Mouse (Mus musculus): ENCODE results near the gene Myb. TPM values are rescaled to one million over a fixed set of nuclear protein-coding genes. Genes with fewer than 3 reads are reported as not detected.
"Not testable (repeated sequence)": the region's sequence is repeated elsewhere in the genome, so short reads cannot be mapped to it uniquely, and the experiment has no call there.

Myb gene
- polyA plus RNA-seq, 1 experiment from 2014 or later: 5.2 TPM

DNA sequence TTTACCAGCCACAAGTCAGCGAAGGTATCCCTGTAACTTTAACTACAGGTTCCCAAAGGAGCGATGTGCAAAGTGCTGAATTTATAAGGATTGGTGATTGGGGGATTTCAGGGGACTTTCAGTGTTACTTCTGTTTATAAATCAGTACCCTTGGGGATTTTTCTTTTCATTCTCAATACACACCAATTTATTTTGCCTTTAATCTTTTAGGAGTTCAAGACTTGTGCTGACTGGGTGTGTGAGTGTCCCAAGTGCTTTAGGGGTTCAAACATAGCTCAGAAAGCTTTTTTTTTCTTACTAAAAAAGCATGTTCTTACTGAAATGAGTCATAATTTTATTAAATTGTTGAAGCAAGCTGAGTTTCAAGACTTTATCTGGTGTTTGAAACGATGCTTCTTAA, 1.3 kb upstream of the Myb start:
- H3K4me1 ChIP-seq: peaks cover 26% of the 10 kb centered on the region
- peaks cover 53% of the 10 kb centered on the region for H3K27me3 ChIP-seq (ENCODE audit: low read depth, poor library complexity, severe bottlenecking)
- WGBS: 43% methylated on average over 3 of the region's 3 CpGs
- DNase-seq (ENCODE audit: low spot score): no peak
- no peak overlapping the region; the same call in 1 of the 2 replicates for H3K4me3 ChIP-seq
- no peak overlapping the region for H3K27ac ChIP-seq
- no peaks in the 10 kb centered on the region for H3K9me3 ChIP-seq (replicated peaks)
- no peaks in the 10 kb centered on the region for H3K36me3 ChIP-seq

DNA sequence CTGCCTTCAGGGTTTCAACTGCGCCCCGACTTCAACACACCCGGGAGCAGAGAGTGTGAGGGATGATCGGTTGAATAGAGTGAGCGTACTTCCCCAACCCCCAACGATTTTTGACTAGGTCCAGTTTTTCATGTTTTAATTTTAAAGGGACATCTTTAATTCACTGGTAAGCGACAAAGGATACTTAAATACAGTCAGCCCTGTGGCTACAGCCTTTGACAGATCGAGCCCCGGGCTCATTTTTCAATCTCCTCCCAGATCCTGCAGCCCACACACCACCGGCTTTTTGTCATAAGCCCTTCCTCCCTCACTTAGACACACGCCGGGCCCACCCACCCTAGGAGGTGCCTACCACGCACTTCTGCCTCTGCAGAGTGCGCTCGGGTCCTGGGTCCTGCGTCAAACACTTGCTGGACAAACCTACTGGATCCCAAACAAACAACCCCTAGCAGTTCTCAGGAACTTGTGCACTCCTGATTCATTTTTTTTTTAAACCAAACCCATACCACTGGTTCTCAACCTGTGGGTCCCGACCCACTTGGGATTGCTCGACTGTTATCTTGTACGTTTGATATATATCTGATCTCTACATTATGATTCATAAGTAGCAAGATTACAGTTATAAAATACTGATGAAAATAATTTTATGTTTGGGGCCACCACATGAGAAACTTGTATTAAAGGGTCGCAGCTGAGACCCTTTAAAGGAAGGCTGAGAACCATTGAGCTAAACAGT, 743 bp upstream of the Myb start:
- Histone ChIP-seq H3K4me3 (peak overlapping the region; percentile 82), H3K27ac (peak overlapping the region; percentile 96), H3K27me3 (ENCODE audit: low read depth, poor library complexity, severe bottlenecking) (peaks cover 53% of the 10 kb centered on the region), H3K36me3 (no peaks in the 10 kb centered on the region), H3K4me1 (peaks cover 26% of the 10 kb centered on the region), H3K9me3 (replicated peaks) (no peaks in the 10 kb centered on the region)
- WGBS: 3% methylated on average over 20 of the region's 20 CpGs
- DNase-seq (ENCODE audit: low spot score): peak; percentile 69

DNA sequence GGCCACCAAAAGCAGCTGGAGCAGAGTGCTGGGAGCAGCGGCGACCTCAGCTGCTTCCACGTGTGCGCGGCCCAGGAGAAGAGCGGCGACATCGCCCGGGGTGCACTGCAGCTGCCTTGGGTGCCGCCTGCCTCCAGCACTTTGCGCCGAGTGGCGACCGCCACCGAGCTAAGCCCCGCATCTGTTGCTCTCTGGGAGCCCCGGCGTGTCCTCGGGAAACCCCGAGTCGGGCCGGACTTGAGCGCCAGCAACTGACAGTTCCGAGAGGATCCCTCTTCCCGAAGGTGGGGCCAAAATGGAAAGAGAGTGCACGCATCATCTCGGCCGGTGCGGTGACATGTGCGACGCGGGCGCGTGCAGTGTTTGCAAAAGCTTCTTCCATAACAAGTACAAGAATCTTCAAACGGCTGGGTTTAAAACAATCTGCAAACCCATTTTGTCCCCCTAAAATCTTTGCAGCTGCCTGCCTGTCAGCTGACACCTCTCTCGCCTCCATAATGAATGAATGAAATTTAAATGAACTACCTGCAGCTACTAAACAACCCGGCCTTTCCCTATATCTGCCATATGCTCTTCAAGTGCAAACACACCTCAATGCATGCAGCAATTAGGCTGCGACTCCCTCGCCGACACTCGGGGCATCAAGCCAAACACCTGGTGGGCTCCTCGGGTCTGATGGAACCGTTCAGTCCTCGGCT, 938 bp downstream of the Myb start:
- H3K27me3 ChIP-seq (ENCODE audit: low read depth, poor library complexity, severe bottlenecking): peaks cover 53% of the 10 kb centered on the region

DNA sequence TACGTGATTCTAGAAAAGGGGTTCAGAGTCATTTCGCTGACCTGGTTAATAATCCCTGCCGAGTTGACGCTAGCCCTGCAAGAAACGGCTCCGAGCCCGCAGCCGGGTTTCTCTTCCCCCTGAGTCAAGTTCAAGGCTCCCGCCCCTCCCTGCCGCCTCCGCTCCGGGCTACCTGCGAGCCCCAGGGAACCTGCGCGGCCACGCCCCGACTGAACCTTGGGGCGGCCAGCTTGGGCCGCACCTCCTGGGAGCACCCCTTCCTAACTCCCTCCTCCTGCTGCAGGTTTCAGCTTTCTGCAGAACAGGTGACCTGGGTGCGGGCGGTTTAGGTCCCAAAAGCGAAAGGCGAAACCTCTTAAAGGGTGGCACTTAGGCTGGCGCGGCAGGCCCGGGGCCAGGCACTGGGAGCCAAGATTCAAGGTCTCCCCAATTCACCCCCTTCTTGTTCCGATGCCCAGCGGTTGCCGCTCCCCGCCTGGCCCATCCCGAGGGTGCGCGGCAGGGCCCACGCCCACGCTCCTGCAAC, 1.8 kb downstream of the Myb start:
- DNase-seq (ENCODE audit: low spot score): peak; percentile 60
- H3K27me3 ChIP-seq (ENCODE audit: low read depth, poor library complexity, severe bottlenecking): peaks cover 53% of the 10 kb centered on the region
- 0 out of 2 replicates have a peak overlapping the region, but pooled peaks have one; percentile 26 for H3K27ac ChIP-seq
- H3K9me3 ChIP-seq (replicated peaks): no peaks in the 10 kb centered on the region
- H3K4me1 ChIP-seq: peaks cover 26% of the 10 kb centered on the region
- H3K36me3 ChIP-seq: no peaks in the 10 kb centered on the region; the same call in 1 of the 2 replicates
- WGBS: 1% methylated on average over 35 of the region's 35 CpGs
- peak overlapping the region; percentile 82 for H3K4me3 ChIP-seq

More for the DNA sequence above, 938 bp downstream of the Myb start:
- Histone ChIP-seq H3K4me1 (peaks cover 26% of the 10 kb centered on the region), H3K36me3 (no peaks in the 10 kb centered on the region; the same call in 1 of the 2 replicates), H3K4me3 (peak overlapping the region; percentile 82), H3K27ac (peak overlapping the region; percentile 96), H3K9me3 (replicated peaks) (no peaks in the 10 kb centered on the region)
- peak; percentile 63 for DNase-seq (ENCODE audit: low spot score)
- under 1% methylated on average over 44 of the region's 44 CpGs for WGBS

DNA sequence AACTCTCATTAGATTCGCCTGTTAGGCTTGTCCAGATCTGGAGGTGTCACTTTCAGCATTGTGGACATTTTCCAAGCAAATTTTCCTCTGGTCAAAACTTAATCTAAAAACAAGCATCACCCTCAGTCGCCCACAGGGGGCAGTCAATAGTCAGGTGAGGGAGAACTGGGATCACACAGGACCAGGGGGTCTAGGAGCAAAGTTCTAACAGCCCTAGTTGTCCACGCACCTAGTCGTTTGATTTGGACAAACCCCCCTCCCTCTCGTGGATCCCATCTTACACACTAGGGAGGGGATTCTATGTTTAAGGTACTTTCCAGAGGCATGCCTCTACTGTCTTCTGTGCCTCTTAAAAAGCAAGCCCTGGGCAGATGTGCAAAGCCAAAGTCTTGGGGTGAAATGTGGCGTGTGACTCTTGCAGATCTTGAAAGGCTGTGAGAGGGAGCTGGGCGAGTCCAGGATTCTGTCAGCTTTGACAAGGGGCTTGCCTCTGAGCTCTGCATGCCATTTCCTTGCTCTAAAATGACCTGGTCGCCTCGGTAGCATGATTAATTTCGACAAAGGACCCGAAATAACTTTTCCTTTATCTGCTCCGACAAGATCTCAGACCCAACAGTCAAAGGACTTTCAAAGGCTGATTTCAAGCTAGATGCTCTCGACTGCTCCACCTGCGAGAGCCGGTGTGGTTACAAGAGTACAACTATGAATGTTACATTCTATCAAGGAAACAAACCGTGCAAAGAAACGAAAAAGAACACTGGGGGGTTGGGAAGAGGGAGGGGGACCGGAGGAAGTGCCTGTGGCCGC, 2.5 kb downstream of the Myb start:
- Histone ChIP-seq H3K4me3 (peak overlapping the region; percentile 82), H3K27me3 (ENCODE audit: low read depth, poor library complexity, severe bottlenecking) (peaks cover 49% of the 10 kb centered on the region), H3K4me1 (peaks cover 26% of the 10 kb centered on the region), H3K36me3 (peaks cover 6% of the 10 kb centered on the region; the same call in 1 of the 2 replicates), H3K9me3 (replicated peaks) (no peaks in the 10 kb centered on the region), H3K27ac (0 out of 2 replicates have a peak overlapping the region, but pooled peaks have one; percentile 26)
- DNase-seq (ENCODE audit: low spot score): peak; percentile 71
- 3% methylated on average over 19 of the region's 19 CpGs for WGBS

DNA sequence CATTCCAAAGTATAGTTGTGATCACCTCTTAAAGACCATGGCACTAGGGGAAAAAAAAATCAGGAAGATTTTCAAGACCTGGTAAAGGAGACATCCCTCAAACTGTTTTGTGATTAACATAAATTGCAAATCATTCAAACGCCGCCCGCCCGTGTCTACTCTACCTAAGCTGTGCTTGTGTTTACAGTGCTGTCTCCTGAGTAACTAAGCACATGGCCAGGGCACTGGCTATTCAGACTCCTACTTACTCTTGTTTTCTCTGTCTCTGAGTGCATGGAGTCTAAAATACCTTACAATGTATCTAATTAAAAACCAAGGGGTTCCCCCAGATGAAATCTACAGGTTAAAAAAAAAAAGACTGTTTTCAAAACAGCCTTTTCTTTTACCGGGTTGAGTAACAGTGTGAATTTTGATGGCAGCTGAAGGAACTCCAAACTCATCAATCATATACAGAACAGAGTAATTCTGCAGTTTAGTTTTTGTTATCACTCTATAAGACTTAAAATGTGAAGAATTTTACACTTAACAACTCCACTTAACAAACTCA, 3.8 kb downstream of the Myb start:
- H3K27ac ChIP-seq: no peak overlapping the region
- no peak for DNase-seq (ENCODE audit: low spot score)
- peaks cover 26% of the 10 kb centered on the region for H3K4me1 ChIP-seq
- H3K4me3 ChIP-seq: no peak overlapping the region
- H3K27me3 ChIP-seq (ENCODE audit: low read depth, poor library complexity, severe bottlenecking): peaks cover 37% of the 10 kb centered on the region
- 75% methylated on average over 5 of the region's 5 CpGs for WGBS
- H3K9me3 ChIP-seq (replicated peaks): no peaks in the 10 kb centered on the region
- H3K36me3 ChIP-seq: peaks cover 19% of the 10 kb centered on the region

DNA sequence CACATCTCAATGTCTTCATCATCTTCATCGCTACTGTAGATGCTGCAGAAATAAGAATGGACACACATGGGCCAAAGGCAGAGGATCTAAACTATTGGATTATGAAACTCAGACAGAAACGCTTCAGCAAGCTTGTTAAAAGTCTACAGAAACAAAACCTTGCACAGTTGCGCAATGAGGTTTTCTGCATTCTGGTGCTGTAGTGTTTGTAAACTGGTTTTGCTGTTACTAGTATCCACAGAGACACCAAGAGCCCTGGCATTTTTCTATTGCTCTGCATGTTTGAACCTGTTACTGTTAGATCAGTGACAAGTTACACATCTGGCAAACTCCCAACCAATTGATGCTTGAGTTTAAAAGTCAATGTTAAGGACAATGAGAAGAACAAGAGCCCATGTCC, 4.4 kb downstream of the Myb start:
- peaks cover 24% of the 10 kb centered on the region for H3K4me1 ChIP-seq

DNA sequence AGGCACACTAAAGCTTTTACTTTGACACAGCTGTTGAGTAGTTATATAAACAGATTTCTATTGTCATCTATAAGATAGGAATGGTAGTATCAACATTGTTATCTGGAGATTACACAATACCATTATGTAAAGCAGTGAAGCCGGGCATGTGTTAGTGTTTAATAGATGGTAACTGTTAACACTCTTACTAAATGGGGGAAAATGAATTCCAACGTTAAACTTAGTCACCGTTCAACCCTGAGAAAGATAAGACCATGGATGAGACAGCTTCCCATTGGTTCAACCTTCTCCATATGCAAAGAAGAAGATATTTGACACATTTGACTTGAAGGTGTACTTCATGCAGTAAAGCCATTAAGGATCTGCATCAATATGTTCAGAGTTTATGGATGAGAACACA, 5.9 kb downstream of the Myb start:
- Histone ChIP-seq H3K4me3 (no peak overlapping the region), H3K36me3 (peaks cover 35% of the 10 kb centered on the region), H3K27me3 (ENCODE audit: low read depth, poor library complexity, severe bottlenecking) (peaks cover 26% of the 10 kb centered on the region), H3K4me1 (peaks cover 17% of the 10 kb centered on the region), H3K9me3 (replicated peaks) (no peaks in the 10 kb centered on the region), H3K27ac (no peak overlapping the region)
- DNase-seq (ENCODE audit: low spot score): no peak
- 91% methylated on average over 3 of the region's 3 CpGs for WGBS

More for the DNA sequence above, 4.4 kb downstream of the Myb start:
- Histone ChIP-seq H3K36me3 (peaks cover 22% of the 10 kb centered on the region), H3K4me3 (no peak overlapping the region), H3K27ac (no peak overlapping the region), H3K9me3 (replicated peaks) (no peaks in the 10 kb centered on the region), H3K27me3 (ENCODE audit: low read depth, poor library complexity, severe bottlenecking) (peaks cover 33% of the 10 kb centered on the region)
- 92% methylated on average over 3 of the region's 3 CpGs for WGBS
- no peak for DNase-seq (ENCODE audit: low spot score)

DNA sequence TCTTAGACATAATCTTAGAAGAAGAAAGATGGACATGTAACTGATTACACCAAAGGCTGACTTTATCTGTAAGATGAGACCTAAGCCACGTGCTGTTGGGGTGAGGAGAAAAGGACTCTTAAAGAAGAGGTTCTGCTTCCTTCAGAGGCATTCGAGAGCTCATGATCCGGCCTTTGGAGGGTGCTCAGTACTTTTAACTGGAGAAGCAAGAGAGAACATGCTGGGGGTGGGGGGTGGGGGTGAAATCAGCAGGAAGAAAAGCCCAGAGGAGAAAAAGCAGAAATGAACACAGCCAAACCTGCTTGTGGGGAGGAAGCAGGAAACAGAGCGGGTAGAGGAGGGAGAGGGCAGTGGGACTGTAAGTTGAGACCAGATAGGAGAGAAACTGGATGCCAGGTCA, 7.4 kb downstream of the Myb start:
- Histone ChIP-seq H3K36me3 (peaks cover 42% of the 10 kb centered on the region), H3K4me1 (peaks cover 3% of the 10 kb centered on the region), H3K9me3 (replicated peaks) (no peaks in the 10 kb centered on the region), H3K27me3 (ENCODE audit: low read depth, poor library complexity, severe bottlenecking) (peaks cover 11% of the 10 kb centered on the region), H3K27ac (no peak overlapping the region), H3K4me3 (no peak overlapping the region)
- WGBS: 84% methylated on average over 4 of the region's 4 CpGs
- no peak for DNase-seq (ENCODE audit: low spot score)

DNA sequence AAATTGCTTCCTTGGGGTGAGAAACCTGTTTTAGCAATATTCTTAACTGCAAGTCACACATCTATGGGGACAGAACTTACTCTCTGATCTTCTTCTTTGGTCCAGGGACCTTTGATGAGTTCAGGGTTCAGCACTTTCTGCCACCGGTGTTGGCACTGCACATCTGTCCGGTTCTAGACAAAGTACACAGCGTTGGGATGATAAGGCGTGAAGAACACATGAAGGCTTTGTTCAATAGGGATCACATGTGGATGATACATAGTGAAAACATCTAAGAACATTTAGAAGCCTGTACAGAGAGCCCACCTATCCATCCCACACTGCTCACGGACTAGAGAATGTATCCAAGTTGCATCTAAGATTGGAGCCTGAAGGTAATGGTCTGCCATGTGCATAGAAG, 8.0 kb downstream of the Myb start:
- Histone ChIP-seq H3K4me1 (no peaks in the 10 kb centered on the region), H3K4me3 (no peak overlapping the region), H3K9me3 (replicated peaks) (no peaks in the 10 kb centered on the region), H3K27ac (no peak overlapping the region), H3K36me3 (peaks cover 47% of the 10 kb centered on the region), H3K27me3 (ENCODE audit: low read depth, poor library complexity, severe bottlenecking) (peaks cover 4% of the 10 kb centered on the region)
- WGBS: 96% methylated on average over 5 of the region's 5 CpGs
- no peak for DNase-seq (ENCODE audit: low spot score)

DNA sequence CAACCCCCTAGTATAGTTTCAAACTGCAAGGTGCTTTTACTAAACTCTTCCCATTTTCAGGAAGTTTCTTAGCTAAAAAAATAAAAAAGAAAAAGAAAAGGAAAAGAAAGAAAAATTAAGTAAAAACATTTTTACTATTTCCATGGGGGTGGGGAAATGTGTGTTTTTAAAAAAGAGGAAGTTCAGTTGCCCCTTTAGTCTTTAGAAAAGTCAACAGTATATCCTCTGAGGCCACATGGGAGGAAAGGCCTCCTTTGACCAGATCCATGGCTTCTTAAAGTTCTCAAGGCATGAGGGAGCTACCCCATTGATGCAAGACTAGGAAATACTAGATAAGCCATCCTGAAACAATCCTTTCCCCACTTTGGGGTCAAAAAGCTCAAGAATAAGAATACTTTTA, 9.5 kb downstream of the Myb start:
- Histone ChIP-seq H3K36me3 (peaks cover 48% of the 10 kb centered on the region), H3K27me3 (ENCODE audit: low read depth, poor library complexity, severe bottlenecking) (no peaks in the 10 kb centered on the region), H3K27ac (no peak overlapping the region), H3K9me3 (replicated peaks) (no peaks in the 10 kb centered on the region), H3K4me3 (no peak overlapping the region), H3K4me1 (no peaks in the 10 kb centered on the region)
- no peak for DNase-seq (ENCODE audit: low spot score)

DNA sequence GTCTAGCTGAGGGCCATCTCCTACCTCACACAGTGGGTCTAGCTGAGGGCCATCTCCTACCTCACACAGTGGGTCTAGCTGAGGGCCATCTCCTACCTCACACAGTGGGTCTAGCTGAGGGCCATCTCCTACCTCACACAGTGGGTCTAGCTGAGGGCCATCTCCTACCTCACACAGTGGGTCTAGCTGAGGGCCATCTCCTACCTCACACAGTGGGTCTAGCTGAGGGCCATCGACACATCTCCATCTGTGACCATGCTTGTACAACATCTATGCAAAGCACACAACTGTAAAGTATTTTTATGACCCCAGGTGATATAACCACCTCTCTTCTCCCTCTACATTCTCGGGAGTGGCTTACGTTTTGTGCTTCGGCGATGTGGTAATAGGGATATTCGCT, 10.8 kb downstream of the Myb start:
- H3K36me3 ChIP-seq: peaks cover 53% of the 10 kb centered on the region
- not testable (repeated sequence) for H3K4me1 ChIP-seq; H3K27ac ChIP-seq; DNase-seq (ENCODE audit: low spot score); H3K4me3 ChIP-seq; H3K27me3 ChIP-seq (ENCODE audit: low read depth, poor library complexity, severe bottlenecking); H3K9me3 ChIP-seq (replicated peaks)
- WGBS: 92% methylated on average over 6 of the region's 6 CpGs

All from limb, embryonic 10.5 days (tissue).